Mouse (Mus musculus) hindbrain, embryonic 15.5 days (tissue): ENCODE data around the gene Ksr1. TPM values are rescaled to one million over a fixed set of nuclear protein-coding genes. Genes with fewer than 3 reads are reported as not detected.
A peak's percentile ranks its signal among the peaks of the same experiment; 100 is the strongest.

Experiments
- ATAC-seq: fragments of 200-750 bp; cut with Nextera tagmentation; 2 replicates; pipeline ENCODE4 v1.8.0; 2017; ENCODE audit warnings: low read depth, moderate number of reproducible peaks, moderate TSS enrichment; ENCODE audit not compliant: low FRiP score
- H3K27ac ChIP-seq: fragments of 300-500 bp; sonication (generic); replicated peaks from 2 replicates; pipeline ENCODE4 v1.5.1; 2015; ENCODE audit warnings: mild to moderate bottlenecking, inconsistent platforms
- H3K27me3 ChIP-seq: fragments of 300-500 bp; sonication (generic); 2 replicates; pipeline ENCODE4 v1.6.1; 2015; ENCODE audit warnings: control low read depth, inconsistent platforms
- H3K36me3 ChIP-seq: fragments of 300-500 bp; sonication (generic); 2 replicates; pipeline ENCODE4 v1.6.1; 2015; ENCODE audit warnings: control low read depth, inconsistent platforms
- H3K4me1 ChIP-seq: fragments of 300-500 bp; sonication (generic); replicated peaks from 2 replicates; pipeline ENCODE4 v1.6.1; 2015; ENCODE audit warnings: control low read depth, inconsistent platforms
- H3K4me2 ChIP-seq: fragments of 300-500 bp; sonication (generic); 2 replicates; pipeline ENCODE4 v1.6.1; 2015; ENCODE audit warnings: moderate library complexity, mild to moderate bottlenecking, inconsistent platforms
- H3K4me3 ChIP-seq: fragments of 300-500 bp; sonication (generic); 2 replicates; pipeline ENCODE4 v1.5.1; 2015; ENCODE audit warnings: mild to moderate bottlenecking, inconsistent platforms
- H3K9ac ChIP-seq: fragments of 300-500 bp; sonication (generic); 2 replicates; pipeline ENCODE4 v1.6.1; 2015; ENCODE audit warnings: inconsistent platforms
- H3K9me3 ChIP-seq: fragments of 300-500 bp; sonication (generic); 2 replicates; pipeline ENCODE4 v1.6.1; 2016; ENCODE audit warnings: control low read depth, inconsistent platforms
- WGBS: fragments of 180-500 bp; shearing (Covaris S2); methylation state at CpG from one replicate; pipeline ENCODE4 v1.1.7; 2015; 5-methylcytosine and 5-hydroxymethylcytosine counted together
- polyA plus RNA-seq: library from polyadenylated mRNA; unstranded; fragments of >200 nt; fragmentation: Nextera tagmentation; extraction: Ambion mirVana; gene quantifications from 2 replicates; pipeline ENCODE4 v1.2.1, GENCODE M21; 2015

Gene Ksr1
- polyA plus RNA-seq, 1 experiment from 2014 or later = 5.0 TPM

DNA sequence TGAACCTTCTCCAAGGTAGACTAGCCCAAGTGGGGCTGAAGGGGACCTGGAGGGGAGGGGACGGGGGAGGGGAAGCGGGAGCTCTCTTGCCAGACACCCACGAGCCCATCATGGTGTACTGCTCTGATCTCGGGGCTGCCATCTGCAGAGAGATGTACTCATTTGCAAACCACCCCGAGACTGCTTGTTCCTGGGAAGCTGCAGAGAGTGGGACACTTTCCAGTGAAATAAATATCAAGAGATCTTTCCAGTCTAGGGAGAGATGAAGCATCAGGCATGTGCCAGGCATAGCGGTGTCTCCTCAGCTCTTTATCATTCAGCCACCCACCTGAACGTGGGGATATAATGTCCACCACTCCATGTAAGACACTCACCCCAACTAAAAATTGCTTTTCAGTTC lies 25.8 kb upstream of the Ksr1 start:
- no peak overlapping the region for H3K4me3 ChIP-seq
- no peaks in the 10 kb centered on the region for H3K36me3 ChIP-seq
- ATAC-seq = no peak
- no peak overlapping the region for H3K4me2 ChIP-seq
- H3K9ac ChIP-seq = no peak overlapping the region
- H3K27ac ChIP-seq = no peak overlapping the region
- no peaks in the 10 kb centered on the region for H3K27me3 ChIP-seq
- H3K9me3 ChIP-seq = no peaks in the 10 kb centered on the region
- 85% methylated on average over 7 of the region's 7 CpGs for WGBS
- H3K4me1 ChIP-seq = no peaks in the 10 kb centered on the region

DNA sequence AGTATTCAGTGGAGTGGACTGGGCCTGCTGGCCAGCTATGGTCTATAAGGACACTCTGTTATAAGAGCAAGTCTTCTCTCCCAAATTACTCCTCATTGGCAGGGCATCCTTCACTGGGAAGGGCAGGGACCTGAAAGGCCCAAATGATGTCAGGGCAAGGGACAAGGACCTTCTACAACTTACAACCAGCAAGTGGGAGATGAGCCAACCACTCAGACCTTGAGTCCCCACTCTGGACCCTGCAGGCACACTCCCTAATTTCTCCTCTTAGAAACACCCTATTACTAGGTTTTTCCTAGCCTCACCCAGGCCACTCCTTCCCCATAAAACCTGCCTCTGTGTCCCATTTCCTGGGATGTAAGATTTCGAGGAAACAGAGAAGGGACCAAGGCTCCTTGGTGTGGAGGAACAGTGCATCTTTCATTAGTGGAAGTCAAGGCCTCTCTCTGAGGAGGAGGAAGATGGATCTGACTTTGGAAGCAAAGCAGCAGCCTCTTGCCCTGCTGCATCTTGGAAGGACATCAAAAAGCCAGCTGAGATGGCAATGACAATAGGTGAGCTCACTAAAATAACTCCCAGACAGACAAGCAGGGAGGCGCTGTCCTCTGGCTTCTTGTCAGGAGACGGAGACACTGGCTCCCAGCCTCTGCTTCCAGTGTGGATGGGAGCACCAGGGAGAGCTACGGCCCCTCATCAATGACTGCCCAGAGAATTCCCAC lies 20.5 kb upstream of the Ksr1 start:
- Histone ChIP-seq H3K36me3 (no peaks in the 10 kb centered on the region), H3K4me1 (no peaks in the 10 kb centered on the region), H3K27me3 (no peaks in the 10 kb centered on the region), H3K4me3 (no peak overlapping the region), H3K27ac (no peak overlapping the region), H3K9me3 (no peaks in the 10 kb centered on the region), H3K4me2 (no peak overlapping the region), H3K9ac (no peak overlapping the region)
- 75% methylated on average over 4 of the region's 4 CpGs for WGBS
- ATAC-seq = no peak

- no peaks in the 10 kb centered on the region for H3K27me3 ChIP-seq
- no peak overlapping the region for H3K27ac ChIP-seq
- no peaks in the 10 kb centered on the region for H3K4me1 ChIP-seq
- no peak overlapping the region for H3K4me3 ChIP-seq
- no peak for ATAC-seq
- WGBS = 89% methylated on average over 6 of the region's 6 CpGs
- H3K9me3 ChIP-seq = no peaks in the 10 kb centered on the region
- H3K9ac ChIP-seq = no peak overlapping the region
- H3K36me3 ChIP-seq = no peaks in the 10 kb centered on the region
- H3K4me2 ChIP-seq = no peak overlapping the region
Observed at GRCm38 (mm10) chr11:79161077-79161758, 15.0 kb upstream of the Ksr1 start.

DNA sequence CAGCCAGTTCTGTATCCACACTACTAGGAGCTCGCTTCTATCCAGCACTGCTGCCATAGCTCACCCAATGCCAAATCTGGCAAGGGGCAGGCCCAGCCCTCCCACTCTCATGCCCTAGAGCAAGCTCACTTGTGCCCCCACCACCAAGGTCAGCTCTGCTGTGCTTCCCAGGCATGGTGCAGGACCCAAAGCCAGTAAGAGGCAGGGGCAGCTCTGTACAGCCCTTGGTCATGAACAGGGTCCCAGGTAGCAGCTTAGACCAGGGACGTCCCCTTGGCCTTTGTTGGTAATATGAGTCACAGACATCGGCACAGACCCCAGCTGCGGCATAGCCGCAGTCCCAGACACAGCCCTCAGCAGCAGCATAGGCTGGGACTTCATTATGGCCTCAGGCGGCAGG lies 13.9 kb upstream of the Ksr1 start:
- Histone ChIP-seq H3K27me3 (no peaks in the 10 kb centered on the region), H3K27ac (no peak overlapping the region), H3K4me2 (no peak overlapping the region), H3K9me3 (no peaks in the 10 kb centered on the region), H3K4me3 (no peak overlapping the region), H3K4me1 (no peaks in the 10 kb centered on the region), H3K9ac (no peak overlapping the region), H3K36me3 (no peaks in the 10 kb centered on the region)
- no peak for ATAC-seq
- 87% methylated on average over 6 of the region's 6 CpGs for WGBS

GRCm38 (mm10) chr11:79157729-79158128 lies 11.5 kb upstream of the Ksr1 start:
- no peaks in the 10 kb centered on the region for H3K4me1 ChIP-seq
- H3K9me3 ChIP-seq = no peaks in the 10 kb centered on the region
- no peak overlapping the region for H3K4me2 ChIP-seq
- ATAC-seq = no peak
- no peak overlapping the region for H3K27ac ChIP-seq
- WGBS = 85% methylated on average over 4 of the region's 4 CpGs
- H3K27me3 ChIP-seq = no peaks in the 10 kb centered on the region
- no peak overlapping the region for H3K4me3 ChIP-seq
- no peaks in the 10 kb centered on the region for H3K36me3 ChIP-seq
- H3K9ac ChIP-seq = no peak overlapping the region

GRCm38 (mm10) chr11:79155348-79155747 lies 9.1 kb upstream of the Ksr1 start:
- 72% methylated on average over 6 of the region's 6 CpGs for WGBS
- H3K4me1 ChIP-seq = no peaks in the 10 kb centered on the region
- no peak for ATAC-seq
- no peaks in the 10 kb centered on the region for H3K36me3 ChIP-seq
- no peaks in the 10 kb centered on the region for H3K27me3 ChIP-seq
- no peak overlapping the region for H3K4me2 ChIP-seq
- no peak overlapping the region for H3K27ac ChIP-seq
- H3K9me3 ChIP-seq = no peaks in the 10 kb centered on the region
- no peak overlapping the region for H3K9ac ChIP-seq
- H3K4me3 ChIP-seq = no peak overlapping the region

DNA sequence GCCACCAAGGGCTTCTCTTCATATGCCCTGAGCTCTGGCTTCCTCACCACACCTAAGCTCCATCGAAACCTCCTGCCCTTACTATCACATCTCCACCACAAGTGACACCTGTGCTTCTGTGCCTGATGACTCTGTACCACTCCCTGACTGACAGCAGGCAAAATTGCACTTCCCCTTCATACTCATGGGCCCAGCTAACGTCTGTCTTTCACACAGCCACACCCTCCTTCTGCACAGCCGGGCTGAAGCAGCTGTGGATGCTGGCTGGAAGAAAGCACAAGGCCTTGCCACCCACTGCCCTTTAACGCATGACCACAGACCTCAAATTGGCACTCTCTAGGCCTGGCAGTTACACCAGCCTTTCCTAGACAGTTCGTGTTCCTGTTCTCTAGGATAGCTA lies 6.5 kb upstream of the Ksr1 start:
- H3K4me3 ChIP-seq = no peak overlapping the region
- ATAC-seq = no peak
- no peak overlapping the region for H3K9ac ChIP-seq
- H3K27me3 ChIP-seq = no peaks in the 10 kb centered on the region
- H3K27ac ChIP-seq = no peak overlapping the region
- H3K9me3 ChIP-seq = no peaks in the 10 kb centered on the region
- H3K4me1 ChIP-seq = no peaks in the 10 kb centered on the region
- no peaks in the 10 kb centered on the region for H3K36me3 ChIP-seq
- WGBS = 70% methylated on average over 5 of the region's 5 CpGs
- H3K4me2 ChIP-seq = no peak overlapping the region

GRCm38 (mm10) chr11:79151874-79152273 lies 5.7 kb upstream of the Ksr1 start:
- H3K4me3 ChIP-seq = no peak overlapping the region
- no peak for ATAC-seq
- H3K27me3 ChIP-seq = no peaks in the 10 kb centered on the region
- H3K4me1 ChIP-seq = no peaks in the 10 kb centered on the region
- no peaks in the 10 kb centered on the region for H3K36me3 ChIP-seq
- WGBS = 77% methylated on average over 7 of the region's 7 CpGs
- no peak overlapping the region for H3K9ac ChIP-seq
- H3K9me3 ChIP-seq = no peaks in the 10 kb centered on the region
- H3K4me2 ChIP-seq = no peak overlapping the region
- no peak overlapping the region for H3K27ac ChIP-seq

DNA sequence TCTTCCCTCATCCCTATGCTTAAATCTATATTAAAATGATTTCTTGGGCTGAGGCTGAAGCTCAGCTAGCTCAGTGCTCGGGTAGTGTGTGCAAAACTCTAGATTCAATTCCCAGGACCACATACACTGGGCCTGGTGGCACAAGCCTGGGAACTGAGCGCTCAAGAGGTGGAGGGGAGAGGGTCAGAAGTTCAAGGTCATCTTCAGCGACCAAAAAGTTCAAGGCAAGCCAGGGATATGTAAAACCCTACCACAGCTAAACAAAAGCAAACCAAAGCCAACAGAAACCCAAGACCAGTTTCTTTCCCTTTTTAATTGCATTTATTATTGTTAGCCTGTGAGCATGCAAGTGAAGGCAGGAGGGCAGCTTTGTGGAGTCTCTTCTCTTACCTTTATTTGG lies 4.1 kb upstream of the Ksr1 start:
- Histone ChIP-seq H3K4me2 (no peak overlapping the region), H3K4me1 (peaks cover 3% of the 10 kb centered on the region; the same call in 1 of the 2 replicates), H3K36me3 (no peaks in the 10 kb centered on the region), H3K9ac (no peak overlapping the region), H3K27me3 (no peaks in the 10 kb centered on the region), H3K9me3 (no peaks in the 10 kb centered on the region), H3K27ac (no peak overlapping the region), H3K4me3 (no peak overlapping the region)
- no peak for ATAC-seq
- WGBS = 76% methylated on average over 3 of the region's 3 CpGs

DNA sequence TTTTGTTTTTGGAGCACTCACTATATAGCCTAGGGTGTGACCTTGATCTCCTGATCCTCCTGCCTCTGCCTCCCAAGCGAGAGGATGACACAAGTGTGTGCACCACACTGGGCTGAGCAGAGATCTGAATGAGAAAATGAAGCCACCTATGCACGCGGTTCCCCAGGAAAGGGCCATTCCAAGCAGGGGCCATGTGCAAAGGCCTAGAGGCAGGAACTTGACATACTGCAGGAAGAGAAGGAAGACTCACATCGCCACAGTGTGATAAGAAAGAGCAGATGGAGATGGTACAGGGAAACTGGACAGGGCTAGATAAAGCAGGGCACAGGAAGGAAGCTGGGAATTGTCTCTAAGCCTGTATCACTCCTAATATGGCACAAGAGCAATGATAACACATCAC lies 3.1 kb upstream of the Ksr1 start:
- no peak overlapping the region for H3K27ac ChIP-seq
- no peak overlapping the region for H3K4me2 ChIP-seq
- H3K9ac ChIP-seq = no peak overlapping the region
- ATAC-seq = no peak
- H3K36me3 ChIP-seq = no peaks in the 10 kb centered on the region
- H3K9me3 ChIP-seq = no peaks in the 10 kb centered on the region
- WGBS = 89% methylated on average over 4 of the region's 4 CpGs
- no peak overlapping the region for H3K4me3 ChIP-seq
- H3K27me3 ChIP-seq = no peaks in the 10 kb centered on the region
- H3K4me1 ChIP-seq = peaks cover 13% of the 10 kb centered on the region

DNA sequence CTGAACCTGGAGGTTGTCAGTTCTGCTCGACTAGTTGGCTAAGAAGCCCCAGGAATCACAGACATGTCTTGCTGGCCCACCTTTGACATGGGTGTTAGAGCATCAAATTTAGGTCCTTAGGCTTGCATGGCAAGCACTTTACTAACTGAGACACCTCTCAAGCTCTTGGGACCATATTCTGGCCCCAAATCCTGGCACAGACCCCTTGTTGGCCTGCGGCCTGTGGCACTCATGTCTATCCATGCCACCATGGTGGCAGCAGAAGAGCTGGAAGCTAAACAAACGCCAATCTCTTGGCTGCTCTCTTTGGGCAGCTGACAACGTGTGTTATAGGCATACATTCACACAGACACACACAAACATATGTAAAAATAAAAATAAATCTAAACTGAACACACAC lies 2.6 kb upstream of the Ksr1 start:
- Histone ChIP-seq H3K9me3 (no peaks in the 10 kb centered on the region), H3K4me3 (no peak overlapping the region), H3K4me1 (peaks cover 18% of the 10 kb centered on the region), H3K27me3 (no peaks in the 10 kb centered on the region), H3K36me3 (no peaks in the 10 kb centered on the region), H3K4me2 (no peak overlapping the region), H3K9ac (no peak overlapping the region), H3K27ac (no peak overlapping the region)
- 81% methylated on average over 4 of the region's 4 CpGs for WGBS
- ATAC-seq = no peak

DNA sequence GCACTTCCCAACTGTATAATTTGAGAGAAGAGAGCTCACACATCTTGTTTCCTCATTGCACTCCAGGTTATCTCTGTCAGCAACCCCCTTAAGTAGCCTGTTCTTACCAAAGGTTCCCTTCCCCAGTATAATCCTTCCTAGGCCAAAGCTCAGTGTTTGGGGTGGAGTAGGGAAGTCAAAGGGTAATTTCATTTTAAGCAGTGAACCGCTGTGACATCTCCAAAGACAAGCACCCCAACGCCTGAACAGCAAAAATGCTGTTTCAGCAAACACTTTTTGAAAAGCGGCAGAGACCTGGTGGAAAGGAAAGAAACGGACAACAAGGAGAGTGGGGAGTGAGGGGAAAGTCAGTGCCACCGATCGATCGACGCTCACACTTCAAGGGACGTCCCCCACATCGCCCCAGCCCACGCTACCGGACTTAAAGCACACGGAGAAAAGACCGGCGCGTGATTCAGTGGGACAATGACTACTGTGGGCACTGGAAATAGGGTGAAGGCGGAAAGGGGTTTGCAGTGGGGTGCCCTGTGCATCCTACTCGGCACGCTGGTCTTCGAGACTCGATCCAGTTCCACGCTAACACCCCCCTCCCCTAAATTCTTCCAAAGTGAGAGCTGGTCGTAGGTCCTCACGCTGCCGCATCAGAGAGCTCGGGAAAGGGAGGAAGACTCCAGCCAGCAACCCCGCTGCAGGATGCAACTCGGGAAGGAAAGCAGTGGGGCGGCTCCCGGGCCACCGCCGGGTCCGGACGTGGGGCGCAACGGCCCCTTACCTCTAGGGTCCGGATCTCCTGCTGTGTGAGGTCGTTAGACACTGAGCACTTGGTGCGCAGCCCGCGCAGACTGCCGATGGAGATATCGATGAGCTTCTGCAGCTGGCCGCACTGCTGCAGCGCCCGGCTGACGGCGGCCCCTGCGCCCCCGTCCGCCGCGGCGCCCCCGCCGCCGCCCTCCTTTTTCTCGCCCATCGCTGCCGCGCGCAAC lies 633 bp downstream of the Ksr1 start:
- peaks cover 32% of the 10 kb centered on the region for H3K4me1 ChIP-seq
- ATAC-seq = peak; percentile 2
- H3K4me2 ChIP-seq = peak overlapping the region; percentile 73
- peak overlapping the region; percentile 86 for H3K4me3 ChIP-seq
- no peaks in the 10 kb centered on the region for H3K36me3 ChIP-seq
- H3K27me3 ChIP-seq = no peaks in the 10 kb centered on the region
- H3K9me3 ChIP-seq = no peaks in the 10 kb centered on the region
- peak overlapping the region; percentile 82 for H3K9ac ChIP-seq
- peak overlapping the region; percentile 91 for H3K27ac ChIP-seq
- WGBS = under 1% methylated on average over 61 of the region's 62 CpGs
